Mouse (Mus musculus): Measurements from ENCODE around the gene Smagp.

The Smagp gene

DNA sequence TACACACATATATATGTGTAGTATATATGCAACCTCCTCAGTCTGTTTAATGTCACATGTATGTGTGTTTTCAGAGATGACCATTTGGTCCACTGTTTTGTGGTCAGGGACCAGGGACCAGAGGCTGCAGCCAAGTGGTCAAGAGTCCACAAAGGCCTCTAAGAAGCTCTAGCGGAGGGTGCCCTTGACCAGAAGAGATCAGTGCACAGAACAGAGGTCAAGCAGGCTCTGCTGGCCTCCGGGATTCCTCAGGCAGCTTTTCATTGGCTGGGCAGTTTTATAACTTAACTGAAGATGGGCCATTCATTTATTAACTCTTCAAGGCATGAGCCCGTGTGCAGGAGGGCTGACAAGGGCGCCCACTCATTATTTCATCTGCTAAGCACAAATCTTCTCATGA, 49.6 kb downstream of the Smagp start:
- DNase-seq, result no peak

DNA sequence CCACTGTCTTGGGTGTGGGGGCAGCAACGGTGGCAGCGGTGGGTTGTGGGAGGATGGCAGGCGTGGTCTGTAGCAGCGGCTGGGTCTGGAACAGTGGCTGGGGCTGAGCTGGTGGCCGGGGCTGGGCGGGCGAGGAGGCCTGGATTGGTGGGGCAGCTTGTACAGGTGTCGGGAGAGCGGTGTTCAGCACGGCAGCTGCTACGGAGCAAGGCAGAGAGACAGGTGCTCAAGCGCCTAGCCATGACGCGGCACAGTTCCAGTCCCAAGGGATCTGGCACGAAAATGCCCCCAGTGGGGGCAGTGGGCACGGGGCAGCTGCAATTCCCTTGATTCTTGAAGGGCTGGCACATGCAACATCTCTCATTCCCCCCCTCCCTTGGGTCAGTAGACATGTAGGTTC, 50.8 kb downstream of the Smagp start:
- no peak for DNase-seq

DNA sequence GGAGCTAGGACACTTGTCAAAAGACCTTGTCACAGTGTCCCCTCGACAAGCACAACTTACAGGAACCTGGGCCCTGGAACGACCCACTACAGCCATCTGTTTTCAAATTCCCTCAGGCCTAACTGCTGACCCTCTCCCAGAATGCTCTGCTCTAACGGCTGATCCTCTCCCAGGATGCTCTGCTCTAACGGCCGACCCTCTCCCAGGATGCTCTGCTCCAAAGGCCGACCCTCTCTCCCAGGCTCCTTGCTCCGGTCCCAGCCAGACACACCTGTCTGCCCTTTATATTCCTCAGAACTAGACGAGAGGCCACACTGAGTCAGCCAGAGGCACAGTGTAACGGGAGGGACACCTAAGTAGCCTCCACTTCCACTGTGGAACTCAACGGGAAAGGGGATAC, 56.6 kb downstream of the Smagp start:
- DNase-seq, result no peak

DNA sequence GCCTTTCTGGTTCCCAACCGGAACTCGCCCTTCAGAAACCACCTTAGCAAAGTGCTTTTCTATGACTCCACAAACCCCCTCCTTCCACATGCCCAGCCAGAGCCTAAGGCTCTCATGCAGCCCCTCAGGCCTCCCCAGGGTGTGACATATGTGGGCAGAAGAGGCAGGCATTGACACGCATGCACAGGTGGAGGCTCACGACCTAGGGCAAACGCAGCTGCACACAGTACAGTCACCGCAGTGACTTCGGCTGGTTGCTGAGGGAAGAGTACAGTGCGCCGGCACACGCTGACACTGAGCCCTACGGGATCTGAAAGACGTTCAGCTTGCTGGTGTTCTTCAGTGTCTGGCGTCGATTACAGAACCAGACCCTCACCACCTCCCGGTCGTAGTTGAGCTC, 58.8 kb downstream of the Smagp start:
- no peak for DNase-seq

DNA sequence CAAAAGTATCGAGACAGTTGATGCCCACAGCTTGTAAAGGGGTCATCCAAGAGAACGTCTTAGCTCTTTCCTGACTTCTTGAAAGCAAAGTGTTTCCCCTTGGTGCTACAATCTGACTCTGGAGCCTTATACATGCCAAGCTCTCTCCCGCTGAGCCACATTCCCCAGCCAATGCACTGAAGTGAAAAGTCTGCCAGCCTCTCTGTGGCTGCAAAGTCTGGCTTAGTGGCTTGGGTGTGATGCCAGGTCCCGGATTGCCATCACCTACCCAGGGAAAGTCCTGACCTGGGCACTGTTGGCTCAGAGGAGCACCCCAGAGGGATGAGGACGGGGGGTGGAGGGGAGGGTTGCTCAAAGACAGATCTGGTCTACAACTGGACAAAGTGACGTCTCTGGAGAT, 59.9 kb downstream of the Smagp start:
- no peak for DNase-seq

DNA sequence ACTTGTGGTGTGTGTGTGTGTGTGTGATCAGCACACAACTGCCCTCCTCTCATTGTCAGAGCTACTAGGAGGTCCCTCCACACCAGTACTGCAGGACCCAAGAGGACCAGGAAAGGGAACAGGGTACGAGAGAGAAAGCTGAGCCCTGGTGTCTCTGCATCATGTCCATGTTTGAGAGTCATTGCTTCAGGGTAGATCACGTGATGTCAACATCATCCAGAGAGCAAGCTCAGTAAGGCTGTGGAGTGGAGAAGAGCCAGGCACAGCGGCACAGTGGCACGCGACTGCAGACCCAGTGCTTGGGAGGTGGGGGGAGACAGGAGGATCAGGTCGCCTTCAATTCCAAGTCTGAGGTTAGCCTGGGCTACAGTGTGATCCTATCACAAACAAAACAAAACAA, 60.3 kb downstream of the Smagp start:
- no peak for DNase-seq

DNA sequence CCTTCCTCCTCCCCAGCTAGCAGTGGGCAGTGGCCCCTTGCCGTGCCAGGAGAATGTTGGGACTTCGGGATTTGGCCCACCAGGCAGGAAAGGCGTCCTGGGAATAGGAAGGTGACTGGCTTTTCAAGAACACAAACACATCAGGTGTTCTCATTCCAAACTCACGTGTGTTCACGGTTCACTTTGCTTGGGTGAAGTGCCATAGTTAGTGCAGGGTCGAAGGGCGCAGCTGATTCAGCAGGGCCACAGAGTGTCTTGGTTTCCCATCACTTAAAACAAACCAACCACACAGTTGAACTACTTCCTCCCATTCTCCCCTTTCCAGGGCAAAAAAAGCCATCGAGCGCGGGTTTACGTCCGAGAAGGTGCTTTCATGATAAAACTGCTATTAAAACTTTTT, 61.4 kb downstream of the Smagp start:
- DNase-seq, result no peak

DNA sequence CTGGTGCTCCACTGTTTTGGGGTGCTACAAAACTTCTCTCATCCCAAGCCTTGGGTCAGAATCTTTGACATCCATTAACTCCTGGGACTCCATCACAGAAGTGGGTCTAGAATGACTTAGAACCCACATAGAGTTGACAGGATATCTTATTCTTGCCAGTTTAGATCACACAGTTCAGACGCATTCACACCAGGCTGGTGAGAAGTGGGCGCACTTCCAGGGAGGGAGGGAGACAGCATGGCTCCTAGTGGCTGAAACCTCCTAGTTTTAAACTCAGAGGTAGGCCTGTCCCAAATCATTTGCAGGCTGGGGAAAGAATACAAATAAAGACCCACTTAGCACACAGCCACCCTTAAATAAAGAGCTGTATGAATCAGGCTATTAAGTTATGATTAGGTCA, 62.4 kb downstream of the Smagp start:
- no peak for DNase-seq

DNA sequence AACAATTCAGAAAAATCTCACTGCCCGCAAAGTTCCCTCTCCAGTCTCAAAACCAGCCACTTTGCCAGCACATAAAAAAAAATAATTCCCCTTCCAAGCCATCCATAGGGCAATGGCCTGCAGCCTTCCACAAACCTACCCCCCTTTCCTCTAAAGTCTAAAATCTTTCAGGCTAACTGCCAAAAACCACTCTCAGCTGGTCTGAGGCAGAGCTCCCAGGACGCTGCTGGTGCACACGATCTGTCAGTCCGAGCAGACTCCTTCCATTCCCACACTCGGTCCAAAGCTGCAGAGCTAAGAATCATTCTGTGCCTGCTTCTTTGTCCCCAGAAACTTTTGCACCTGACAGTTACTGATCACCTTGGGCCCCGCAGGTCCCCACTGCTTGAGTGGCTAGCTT, 62.8 kb downstream of the Smagp start:
- no peak for DNase-seq

Data from B cell, adult 2 months (primary cell).